Mouse (Mus musculus): ENCODE results near the gene St8sia6. TPM values are rescaled to one million over a fixed set of nuclear protein-coding genes. Genes with fewer than 3 reads are reported as not detected.

Gene St8sia6
- polyA plus RNA-seq, 1 experiment = 0.01 TPM

GRCm38 (mm10) chr2:13808008-13808407, 14.1 kb upstream of the St8sia6 start:
- H3K27me3 ChIP-seq (ENCODE audit: control insufficient read depth, insufficient read depth, insufficient read length) = no peaks in the 10 kb centered on the region
- no peak overlapping the region for H3K4me3 ChIP-seq
- no peak overlapping the region for H3K4me2 ChIP-seq (ENCODE audit: low read depth)
- no peaks in the 10 kb centered on the region for H3K79me2 ChIP-seq (ENCODE audit: control insufficient read depth, insufficient read depth)
- H3ac ChIP-seq (ENCODE audit: control insufficient read depth, insufficient read length) = no peak overlapping the region
- no peaks in the 10 kb centered on the region for H3K36me3 ChIP-seq (ENCODE audit: control insufficient read depth, insufficient read depth)
- TF ChIP-seq SRF (IDR thresholded peaks at IDR 0.05; ENCODE audit: control insufficient read depth, insufficient read length, low read depth) (no peak), MYOD1 (IDR thresholded peaks at IDR 0.05; ENCODE audit: control insufficient read depth in 1 of 3, insufficient read length in 2 of 3, low read depth in 2 of 3) (no peak), POLR2A (IDR thresholded peaks at IDR 0.05; ENCODE audit: insufficient read length, low read depth) (no peak), TCF12 (IDR thresholded peaks at IDR 0.05; ENCODE audit: insufficient read depth, poor library complexity, severe bottlenecking) (no peak), POLR2AphosphoS2 (IDR thresholded peaks at IDR 0.05; ENCODE audit: insufficient read length, low read depth) (no peak), MYOG (IDR thresholded peaks at IDR 0.05; ENCODE audit: control insufficient read depth in 1 of 3, insufficient read depth in 1 of 3, insufficient read length in 2 of 3, low read depth in 2 of 3) (no peak), REST (IDR thresholded peaks at IDR 0.05; ENCODE audit: insufficient read depth, insufficient read length) (no peak), CEBPB (IDR thresholded peaks at IDR 0.05; ENCODE audit: insufficient read depth, poor library complexity, severe bottlenecking) (no peak), E2F4 (IDR thresholded peaks at IDR 0.05; ENCODE audit: insufficient read depth) (no peak), MAX (IDR thresholded peaks at IDR 0.05; ENCODE audit: low read depth) (no peak), TCF3 (IDR thresholded peaks at IDR 0.05; ENCODE audit: insufficient read length, low read depth) (no peak), USF1 (IDR thresholded peaks at IDR 0.05; ENCODE audit: low read depth) (no peak)

DNA sequence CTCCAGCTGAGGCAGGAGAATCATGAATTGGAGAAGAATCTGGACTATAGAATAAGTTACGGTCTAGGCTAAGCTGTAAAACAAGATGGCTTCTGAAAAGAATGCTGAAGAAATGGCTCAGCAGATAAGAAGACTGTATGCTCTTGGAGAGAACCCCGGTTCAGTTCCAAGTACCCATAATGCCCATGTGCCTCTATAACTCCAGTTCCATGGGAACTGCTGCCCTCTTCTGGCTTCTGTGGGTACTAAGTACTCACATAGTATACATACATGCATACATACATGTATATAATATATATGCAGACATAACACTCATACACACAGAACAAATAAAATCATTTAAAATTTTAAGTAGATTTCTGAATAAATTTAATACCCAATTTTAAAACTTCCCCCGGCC, 12.3 kb upstream of the St8sia6 start:
- Histone ChIP-seq H3ac (ENCODE audit: control insufficient read depth, insufficient read length) (no peak overlapping the region), H3K79me2 (ENCODE audit: control insufficient read depth, insufficient read depth) (no peaks in the 10 kb centered on the region), H3K27me3 (ENCODE audit: control insufficient read depth, insufficient read depth, insufficient read length) (no peaks in the 10 kb centered on the region), H3K4me2 (ENCODE audit: low read depth) (no peak overlapping the region), H3K4me3 (no peak overlapping the region), H3K36me3 (ENCODE audit: control insufficient read depth, insufficient read depth) (no peaks in the 10 kb centered on the region)
- TF ChIP-seq SRF (IDR thresholded peaks at IDR 0.05; ENCODE audit: control insufficient read depth, insufficient read length, low read depth) (no peak), POLR2AphosphoS2 (IDR thresholded peaks at IDR 0.05; ENCODE audit: insufficient read length, low read depth) (no peak), REST (IDR thresholded peaks at IDR 0.05; ENCODE audit: insufficient read depth, insufficient read length) (no peak), TCF3 (IDR thresholded peaks at IDR 0.05; ENCODE audit: insufficient read length, low read depth) (no peak), TCF12 (IDR thresholded peaks at IDR 0.05; ENCODE audit: insufficient read depth, poor library complexity, severe bottlenecking) (no peak), MAX (IDR thresholded peaks at IDR 0.05; ENCODE audit: low read depth) (no peak), CEBPB (IDR thresholded peaks at IDR 0.05; ENCODE audit: insufficient read depth, poor library complexity, severe bottlenecking) (no peak), MYOD1 (IDR thresholded peaks at IDR 0.05; ENCODE audit: control insufficient read depth in 1 of 3, insufficient read length in 2 of 3, low read depth in 2 of 3) (no peak), POLR2A (IDR thresholded peaks at IDR 0.05; ENCODE audit: insufficient read length, low read depth) (no peak), E2F4 (IDR thresholded peaks at IDR 0.05; ENCODE audit: insufficient read depth) (no peak), MYOG (IDR thresholded peaks at IDR 0.05; ENCODE audit: control insufficient read depth in 1 of 3, insufficient read depth in 1 of 3, insufficient read length in 2 of 3, low read depth in 2 of 3) (no peak), USF1 (IDR thresholded peaks at IDR 0.05; ENCODE audit: low read depth) (no peak)

DNA sequence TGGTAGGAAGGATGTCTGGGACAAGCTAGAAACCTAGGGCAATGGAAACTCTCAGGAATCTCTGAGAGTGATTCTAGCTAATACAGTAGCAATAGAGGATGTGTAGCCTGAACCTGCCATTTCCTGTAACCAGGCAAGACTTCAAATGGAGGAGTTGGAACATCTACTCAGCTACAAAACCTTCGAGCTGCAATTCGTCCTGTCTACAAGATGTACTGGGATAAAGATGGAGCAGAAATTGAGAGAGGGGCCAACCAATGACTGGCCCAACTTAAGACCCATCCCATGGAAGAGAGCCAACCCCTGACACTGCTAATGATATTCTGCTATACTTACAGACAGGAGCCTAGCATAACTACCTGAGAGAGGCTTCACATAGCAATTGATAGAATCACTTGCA, 6.8 kb upstream of the St8sia6 start:
- Histone ChIP-seq H3K36me3 (ENCODE audit: control insufficient read depth, insufficient read depth) (no peaks in the 10 kb centered on the region), H3K79me2 (ENCODE audit: control insufficient read depth, insufficient read depth) (no peaks in the 10 kb centered on the region), H3K4me2 (ENCODE audit: low read depth) (no peak overlapping the region), H3K4me3 (no peak overlapping the region), H3ac (ENCODE audit: control insufficient read depth, insufficient read length) (no peak overlapping the region), H3K27me3 (ENCODE audit: control insufficient read depth, insufficient read depth, insufficient read length) (no peaks in the 10 kb centered on the region)
- TF ChIP-seq USF1 (IDR thresholded peaks at IDR 0.05; ENCODE audit: low read depth) (no peak), MYOD1 (IDR thresholded peaks at IDR 0.05; ENCODE audit: control insufficient read depth in 1 of 3, insufficient read length in 2 of 3, low read depth in 2 of 3) (no peak), POLR2A (IDR thresholded peaks at IDR 0.05; ENCODE audit: insufficient read length, low read depth) (no peak), MAX (IDR thresholded peaks at IDR 0.05; ENCODE audit: low read depth) (no peak), TCF12 (IDR thresholded peaks at IDR 0.05; ENCODE audit: insufficient read depth, poor library complexity, severe bottlenecking) (no peak), REST (IDR thresholded peaks at IDR 0.05; ENCODE audit: insufficient read depth, insufficient read length) (no peak), POLR2AphosphoS2 (IDR thresholded peaks at IDR 0.05; ENCODE audit: insufficient read length, low read depth) (no peak), CEBPB (IDR thresholded peaks at IDR 0.05; ENCODE audit: insufficient read depth, poor library complexity, severe bottlenecking) (no peak), SRF (IDR thresholded peaks at IDR 0.05; ENCODE audit: control insufficient read depth, insufficient read length, low read depth) (no peak), TCF3 (IDR thresholded peaks at IDR 0.05; ENCODE audit: insufficient read length, low read depth) (no peak), MYOG (IDR thresholded peaks at IDR 0.05; ENCODE audit: control insufficient read depth in 1 of 3, insufficient read depth in 1 of 3, insufficient read length in 2 of 3, low read depth in 2 of 3) (no peak), E2F4 (IDR thresholded peaks at IDR 0.05; ENCODE audit: insufficient read depth) (no peak)

DNA sequence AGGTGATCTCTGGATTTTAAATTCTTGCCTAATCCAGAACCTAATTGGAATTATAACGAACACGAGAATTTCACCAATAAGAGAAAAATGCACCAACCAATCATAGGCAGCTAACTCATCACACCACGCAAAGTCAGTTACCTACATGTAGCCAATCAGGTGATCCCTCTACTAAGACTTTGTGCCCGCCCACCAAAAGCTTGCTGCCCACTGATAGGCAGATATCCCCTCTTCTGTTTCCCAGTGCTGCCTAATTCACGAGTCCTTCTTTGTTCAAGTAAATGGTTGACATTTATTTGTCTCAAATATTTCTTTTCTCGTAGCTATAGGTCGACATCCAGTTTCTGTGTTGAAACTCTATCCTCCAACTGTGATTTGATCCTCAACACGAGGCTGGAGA, 582 bp upstream of the St8sia6 start:
- Histone ChIP-seq H3K4me3 (no peak overlapping the region), H3ac (ENCODE audit: control insufficient read depth, insufficient read length) (no peak overlapping the region), H3K79me2 (ENCODE audit: control insufficient read depth, insufficient read depth) (no peaks in the 10 kb centered on the region), H3K4me2 (ENCODE audit: low read depth) (no peak overlapping the region), H3K27me3 (ENCODE audit: control insufficient read depth, insufficient read depth, insufficient read length) (peaks cover 12% of the 10 kb centered on the region), H3K36me3 (ENCODE audit: control insufficient read depth, insufficient read depth) (no peaks in the 10 kb centered on the region)
- no peak for TF ChIP-seq POLR2AphosphoS2 (IDR thresholded peaks at IDR 0.05; ENCODE audit: insufficient read length, low read depth)
- TF ChIP-seq TCF3 (IDR thresholded peaks at IDR 0.05; ENCODE audit: insufficient read length, low read depth) = no peak
- TF ChIP-seq E2F4 (IDR thresholded peaks at IDR 0.05; ENCODE audit: insufficient read depth) = no peak
- TF ChIP-seq TCF12 (IDR thresholded peaks at IDR 0.05; ENCODE audit: insufficient read depth, poor library complexity, severe bottlenecking) = no peak
- no peak for TF ChIP-seq MYOG (IDR thresholded peaks at IDR 0.05; ENCODE audit: control insufficient read depth in 1 of 3, insufficient read depth in 1 of 3, insufficient read length in 2 of 3, low read depth in 2 of 3)
- no peak for TF ChIP-seq USF1 (IDR thresholded peaks at IDR 0.05; ENCODE audit: low read depth)
- no peak for TF ChIP-seq REST (IDR thresholded peaks at IDR 0.05; ENCODE audit: insufficient read depth, insufficient read length)
- TF ChIP-seq MYOD1 (IDR thresholded peaks at IDR 0.05; ENCODE audit: control insufficient read depth in 1 of 3, insufficient read length in 2 of 3, low read depth in 2 of 3) = no peak
- TF ChIP-seq POLR2A (IDR thresholded peaks at IDR 0.05; ENCODE audit: insufficient read length, low read depth) = no peak
